Mouse (Mus musculus) midbrain, embryonic 11.5 days (tissue): ENCODE data around the gene Cnot6. TPM values are rescaled to one million over a fixed set of nuclear protein-coding genes. Genes with fewer than 3 reads are reported as not detected.

Source experiments
- ATAC-seq: fragments of 200-750 bp; cut with Nextera tagmentation; 2 replicates; pipeline ENCODE4 v1.8.0; 2017; ENCODE audit warnings: moderate TSS enrichment, moderate library complexity; ENCODE audit not compliant: low FRiP score
- DNase-seq: peaks from one replicate; pipeline ENCODE4 v3.0.0; 2015; ENCODE audit warnings: low spot score; ENCODE audit errors: missing footprints
- H3K27ac ChIP-seq: fragments of 300-500 bp; sonication (generic); 2 replicates; pipeline ENCODE4 v1.5.1; 2014; ENCODE audit warnings: low read depth, low read length
- H3K27me3 ChIP-seq: fragments of 300-500 bp; sonication (generic); 2 replicates; pipeline ENCODE4 v1.6.1; 2014; ENCODE audit warnings: mild to moderate bottlenecking, low read length, moderate library complexity, mixed read lengths; ENCODE audit not compliant: control insufficient read depth, insufficient read depth
- H3K36me3 ChIP-seq: fragments of 300-500 bp; sonication (generic); 2 replicates; pipeline ENCODE4 v1.6.1; 2014; ENCODE audit warnings: mild to moderate bottlenecking, low read length, moderate library complexity, mixed read lengths; ENCODE audit not compliant: control insufficient read depth, insufficient read depth
- H3K4me1 ChIP-seq: fragments of 300-500 bp; sonication (generic); 2 replicates; pipeline ENCODE4 v1.6.1; 2014; ENCODE audit warnings: low read length; ENCODE audit not compliant: control insufficient read depth, insufficient read depth
- H3K4me2 ChIP-seq: fragments of 300-500 bp; sonication (generic); 2 replicates; pipeline ENCODE4 v1.6.1; 2014; ENCODE audit warnings: mild to moderate bottlenecking, moderate library complexity
- H3K4me3 ChIP-seq: fragments of 300-500 bp; sonication (generic); 2 replicates; pipeline ENCODE4 v1.5.1; 2014; ENCODE audit warnings: low read depth, low read length
- H3K9ac ChIP-seq: fragments of 300-500 bp; sonication (generic); 2 replicates; pipeline ENCODE4 v1.6.1; 2014; ENCODE audit warnings: low read length
- H3K9me3 ChIP-seq: fragments of 300-500 bp; sonication (generic); 2 replicates; pipeline ENCODE4 v1.6.1; 2016; ENCODE audit warnings: low read length; ENCODE audit not compliant: control insufficient read depth
- WGBS: fragments of 180-500 bp; shearing (Covaris S2); extraction: QIAGEN DNeasy Blood & Tissue Kit; methylation state at CpG from one replicate; pipeline ENCODE4 v1.1.7; 2014; 5-methylcytosine and 5-hydroxymethylcytosine counted together
- polyA plus RNA-seq: library from polyadenylated mRNA; unstranded; fragments of >200 nt; fragmentation: Nextera tagmentation; extraction: Ambion mirVana; gene quantifications from 2 replicates; pipeline ENCODE4 v1.2.1, GENCODE M21; 2014

Gene Cnot6
- polyA plus RNA-seq, 1 experiment from 2014 or later: 55.9 TPM

GRCm38 (mm10) chr11:49632256-49632655 lies 80.3 kb downstream of the Cnot6 start:
- Histone ChIP-seq H3K9ac (no peak overlapping the region), H3K4me1 (no peaks in the 10 kb centered on the region), H3K27me3 (peaks cover 33% of the 10 kb centered on the region), H3K27ac (no peak overlapping the region), H3K36me3 (no peaks in the 10 kb centered on the region), H3K4me2 (no peak overlapping the region), H3K9me3 (no peaks in the 10 kb centered on the region), H3K4me3 (no peak overlapping the region)
- 56% methylated on average over 2 of the region's 2 CpGs for WGBS
- DNase-seq (no peak), ATAC-seq (no peak)

DNA sequence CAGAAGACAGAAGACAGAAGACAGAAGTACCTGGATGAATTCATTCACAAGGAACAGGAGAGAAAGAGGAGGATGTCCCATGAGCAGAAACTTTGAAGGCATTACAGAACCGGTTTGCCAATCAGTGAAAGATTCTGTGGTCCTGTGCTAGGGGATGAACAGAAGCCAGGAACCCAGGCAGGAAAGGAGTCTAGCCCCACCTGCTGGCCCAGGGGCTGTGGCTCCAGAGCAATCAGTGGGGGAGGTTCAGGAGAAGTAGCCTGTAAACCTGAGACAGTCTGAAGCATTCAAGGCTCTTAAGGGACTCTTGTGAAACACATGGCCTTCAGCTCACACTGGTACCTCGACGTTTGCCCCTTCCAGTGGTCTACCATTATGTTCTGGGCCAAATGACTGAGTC lies 81.4 kb downstream of the Cnot6 start:
- H3K9me3 ChIP-seq: no peaks in the 10 kb centered on the region
- DNase-seq (no peak), ATAC-seq (no peak)
- H3K4me1 ChIP-seq: no peaks in the 10 kb centered on the region
- no peak overlapping the region for H3K9ac ChIP-seq
- no peak overlapping the region for H3K27ac ChIP-seq
- 42% methylated on average over 3 of the region's 3 CpGs for WGBS
- H3K4me2 ChIP-seq: no peak overlapping the region
- H3K4me3 ChIP-seq: no peak overlapping the region
- peaks cover 30% of the 10 kb centered on the region for H3K27me3 ChIP-seq
- H3K36me3 ChIP-seq: no peaks in the 10 kb centered on the region

DNA sequence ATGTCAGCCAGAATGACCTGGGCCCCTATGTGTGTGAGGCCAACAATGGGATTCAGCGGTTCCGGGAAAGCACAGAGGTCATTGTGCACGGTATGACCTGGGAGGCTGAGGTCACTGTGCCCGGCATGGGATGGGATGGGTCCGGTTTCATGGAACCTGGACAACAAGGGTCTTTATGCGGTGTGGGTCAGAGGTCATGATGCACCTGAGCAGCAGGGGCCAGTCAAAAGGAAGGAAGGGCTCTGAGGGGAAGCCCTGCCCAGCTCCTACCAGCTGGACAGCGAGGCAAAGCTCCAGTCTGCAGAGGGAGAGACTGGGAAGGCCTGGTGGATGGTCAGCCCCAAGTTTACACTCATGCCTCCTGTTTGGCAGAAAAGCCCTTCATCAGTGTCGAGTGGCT lies 85.8 kb downstream of the Cnot6 start:
- ATAC-seq: no peak
- Histone ChIP-seq H3K4me3 (no peak overlapping the region), H3K9ac (no peak overlapping the region), H3K4me1 (no peaks in the 10 kb centered on the region), H3K9me3 (no peaks in the 10 kb centered on the region), H3K27me3 (no peaks in the 10 kb centered on the region), H3K4me2 (no peak overlapping the region), H3K27ac (no peak overlapping the region), H3K36me3 (no peaks in the 10 kb centered on the region)
- no peak for DNase-seq
- WGBS: 70% methylated on average over 8 of the region's 8 CpGs

- Histone ChIP-seq H3K9ac (no peak overlapping the region), H3K4me3 (no peak overlapping the region), H3K27me3 (no peaks in the 10 kb centered on the region), H3K36me3 (no peaks in the 10 kb centered on the region), H3K4me2 (no peak overlapping the region), H3K27ac (no peak overlapping the region), H3K9me3 (no peaks in the 10 kb centered on the region), H3K4me1 (no peaks in the 10 kb centered on the region)
- ATAC-seq (no peak), DNase-seq (no peak)
- WGBS: 58% methylated on average over 15 of the region's 15 CpGs
These were observed 86.7 kb downstream of the Cnot6 start for GRCm38 (mm10) chr11:49625863-49626262.

GRCm38 (mm10) chr11:49624156-49624555 lies 88.4 kb downstream of the Cnot6 start:
- no peak for DNase-seq
- no peak overlapping the region for H3K9ac ChIP-seq
- H3K4me3 ChIP-seq: no peak overlapping the region
- H3K4me2 ChIP-seq: no peak overlapping the region
- H3K9me3 ChIP-seq: no peaks in the 10 kb centered on the region
- no peaks in the 10 kb centered on the region for H3K36me3 ChIP-seq
- WGBS: 91% methylated on average over 3 of the region's 3 CpGs
- ATAC-seq: no peak
- no peaks in the 10 kb centered on the region for H3K4me1 ChIP-seq
- no peak overlapping the region for H3K27ac ChIP-seq
- H3K27me3 ChIP-seq: no peaks in the 10 kb centered on the region

- H3K27ac ChIP-seq: no peak overlapping the region
- H3K27me3 ChIP-seq: no peaks in the 10 kb centered on the region
- no peaks in the 10 kb centered on the region for H3K4me1 ChIP-seq
- no peak overlapping the region for H3K9ac ChIP-seq
- H3K9me3 ChIP-seq: no peaks in the 10 kb centered on the region
- no peak overlapping the region for H3K4me3 ChIP-seq
- no peak for ATAC-seq
- H3K4me2 ChIP-seq: no peak overlapping the region
- no peaks in the 10 kb centered on the region for H3K36me3 ChIP-seq
- WGBS: 82% methylated on average over 5 of the region's 5 CpGs
- no peak for DNase-seq
These were observed 90.6 kb downstream of the Cnot6 start for GRCm38 (mm10) chr11:49621953-49622352.

Other genes with a start within 250 kb of the Cnot6 start
- not detected in 2 replicates for gene Olfr1386, start 247.7 kb downstream of the Cnot6 start, polyA plus RNA-seq
- not detected in 2 replicates for gene Olfr1385, start 223.7 kb downstream of the Cnot6 start, polyA plus RNA-seq
- gene Olfr1384, start 206.0 kb downstream of the Cnot6 start, polyA plus RNA-seq: not detected in 2 replicates
- not detected in 2 replicates for gene Olfr1383, start 193.1 kb downstream of the Cnot6 start, polyA plus RNA-seq
- gene Olfr1382, start 184.5 kb downstream of the Cnot6 start, polyA plus RNA-seq: not detected in 2 replicates
- gene Olfr1381, start 169.3 kb downstream of the Cnot6 start, polyA plus RNA-seq: not detected in 2 replicates
- not detected in 2 replicates for gene Olfr1380, start 155.8 kb downstream of the Cnot6 start, polyA plus RNA-seq
- 2.4 and 2.6 TPM in 2 replicates for gene Flt4, start 103.5 kb downstream of the Cnot6 start, polyA plus RNA-seq
- gene Scgb3a1, start 49.1 kb downstream of the Cnot6 start, polyA plus RNA-seq: not detected in 2 replicates
- gene Gfpt2, start 81.5 kb upstream of the Cnot6 start, polyA plus RNA-seq: 8.7 and 9.9 TPM in 2 replicates
- gene Mapk9, start 134.0 kb upstream of the Cnot6 start, polyA plus RNA-seq: 41.2 and 44.1 TPM in 2 replicates
- 0.55 and 0.92 TPM in 2 replicates for gene Rasgef1c, start 189.1 kb upstream of the Cnot6 start, polyA plus RNA-seq